ENCODE assay signal across 8 mouse cellular contexts in the genomic region with DNA sequence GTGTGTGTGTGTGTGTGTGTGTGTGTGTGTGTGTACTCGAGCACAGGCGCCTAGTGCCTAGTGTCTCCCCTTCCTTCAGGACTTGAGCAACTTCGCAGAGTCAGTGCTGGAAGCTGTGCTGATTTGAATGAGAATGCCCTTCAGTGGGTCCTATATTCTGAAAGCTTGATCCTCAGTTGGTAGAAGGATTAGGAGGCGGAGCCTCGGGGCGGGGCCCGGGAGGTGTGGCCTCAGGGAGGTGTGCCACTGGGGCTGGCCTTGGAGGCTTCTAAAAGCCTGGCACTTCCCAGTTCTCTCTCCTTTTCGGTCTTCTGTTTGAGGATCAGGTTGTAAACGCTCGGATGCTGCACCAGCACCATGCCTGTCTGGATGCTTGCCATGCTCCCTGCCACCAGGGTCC. TPM values are rescaled to one million over a fixed set of nuclear protein-coding genes. Genes with fewer than 3 reads are reported as not detected.
DNase-seq lines count a peak whose midpoint lies in the region; ATAC-seq and TF ChIP-seq lines count a peak whose summit lies in the region.

No protein-coding gene starts in this region.

- H3K4me1 ChIP-seq in intestine, embryonic 14.5 days (replicated peaks; ENCODE audit: control insufficient read depth, insufficient read depth, low read length): no peaks in the 10 kb centered on the region
- H3K4me1 ChIP-seq in stomach, postnatal 0 days (replicated peaks; ENCODE audit: control insufficient read depth, insufficient read depth): no peaks in the 10 kb centered on the region
- H3K4me1 ChIP-seq in heart, embryonic 10.5 days: peaks cover 30% of the 10 kb centered on the region

- no peak for TF ChIP-seq EP300 in stomach, postnatal 0 days (optimal IDR thresholded peaks at IDR 0.05)

- no peak overlapping the region for H3K4me2 ChIP-seq in intestine, embryonic 14.5 days (ENCODE audit: low read length)
- H3K4me2 ChIP-seq in stomach, postnatal 0 days (replicated peaks; ENCODE audit: low read depth): no peak overlapping the region

- H3K36me3 ChIP-seq in intestine, embryonic 14.5 days (ENCODE audit: control insufficient read depth, insufficient read depth, low read length): no peaks in the 10 kb centered on the region
- no peaks in the 10 kb centered on the region for H3K36me3 ChIP-seq in stomach, postnatal 0 days (ENCODE audit: control insufficient read depth, insufficient read depth, low read length)
- H3K36me3 ChIP-seq in heart, embryonic 10.5 days: no peaks in the 10 kb centered on the region

- 0 out of 2 replicates have a peak, but pooled peaks have one; percentile 49 for ATAC-seq in intestine, embryonic 14.5 days (replicated peaks; ENCODE audit: low FRiP score, low TSS enrichment, low read depth)
- peak; percentile 65 for ATAC-seq in stomach, postnatal 0 days (ENCODE audit: low FRiP score, low TSS enrichment)

- TF ChIP-seq CTCF in stomach, postnatal 0 days (IDR thresholded peaks at IDR 0.05; ENCODE audit: low read depth): no peak

- DNase-seq in ovary, postnatal 36 days (ENCODE audit: low spot score): peak; percentile 54
- DNase-seq in ovary, adult 18-20 months (ENCODE audit: low spot score): no peak
- peak; percentile 84 for DNase-seq in embryo, embryonic 10.5 days (ENCODE audit: low spot score)
- peak; percentile 75 for DNase-seq in intestine, embryonic 14.5 days (ENCODE audit: low spot score)
- DNase-seq in lung, postnatal 10 days: peak; percentile 65
- peak; percentile 87 for DNase-seq in stomach, postnatal 0 days (ENCODE audit: low spot score)
- DNase-seq in heart, embryonic 10.5 days (ENCODE audit: low spot score): no peak
- DNase-seq in cerebellum, adult 18-20 months: no peak

- no peaks in the 10 kb centered on the region for H3K27me3 ChIP-seq in intestine, embryonic 14.5 days (replicated peaks; ENCODE audit: control insufficient read depth, insufficient read depth, low read length)
- no peaks in the 10 kb centered on the region for H3K27me3 ChIP-seq in stomach, postnatal 0 days (ENCODE audit: control insufficient read depth, insufficient read depth, low read length)
- H3K27me3 ChIP-seq in heart, embryonic 10.5 days (ENCODE audit: insufficient read depth, poor library complexity, severe bottlenecking): peaks cover 71% of the 10 kb centered on the region

- no peak overlapping the region for H3K9ac ChIP-seq in intestine, embryonic 14.5 days (ENCODE audit: low read length)
- H3K9ac ChIP-seq in stomach, postnatal 0 days (ENCODE audit: low read length): no peak overlapping the region

- H3K9me3 ChIP-seq in intestine, embryonic 14.5 days (ENCODE audit: control insufficient read depth, low read length): no peaks in the 10 kb centered on the region
- H3K9me3 ChIP-seq in stomach, postnatal 0 days (ENCODE audit: control insufficient read depth, low read length): no peaks in the 10 kb centered on the region
- H3K9me3 ChIP-seq in heart, embryonic 10.5 days: no peaks in the 10 kb centered on the region

- WGBS in intestine, embryonic 14.5 days: 4% methylated on average over 10 of the region's 10 CpGs
- WGBS in stomach, postnatal 0 days: 3% methylated on average over 8 of the region's 10 CpGs
- WGBS in heart, embryonic 10.5 days: 6% methylated on average over 10 of the region's 10 CpGs

- H3K4me3 ChIP-seq in intestine, embryonic 14.5 days (ENCODE audit: low read depth, low read length): no peak overlapping the region
- H3K4me3 ChIP-seq in stomach, postnatal 0 days (ENCODE audit: low read depth, low read length): no peak overlapping the region
- H3K4me3 ChIP-seq in heart, embryonic 10.5 days: no peak overlapping the region

- no peak overlapping the region for H3K27ac ChIP-seq in intestine, embryonic 14.5 days (ENCODE audit: low read depth)
- no peak overlapping the region for H3K27ac ChIP-seq in stomach, postnatal 0 days (replicated peaks)
- H3K27ac ChIP-seq in heart, embryonic 10.5 days: no peak overlapping the region

RNA-seq across cellular contexts. Expression of gene Padi1, which starts 9.9 kb away (rescaled TPM):
- polyA plus RNA-seq in intestine, embryonic 14.5 days (2014; fragmentation: Nextera tagmentation; extraction: Ambion mirVana): 0.16 TPM in 1 of 2 replicates, not detected in the other
- polyA plus RNA-seq in stomach, postnatal 0 days (2015; fragmentation: Nextera tagmentation; extraction: Ambion mirVana): 1.3 and 2.1 TPM in 2 replicates
- 0.16 TPM in 2 replicates for polyA plus RNA-seq in heart, embryonic 10.5 days (2016; fragmentation: Nextera tagmentation; extraction: Ambion mirVana)

RNA-seq across cellular contexts. Expression of gene Padi3, which starts 25.2 kb away (rescaled TPM):
- 0.09 TPM in 1 of 2 replicates, not detected in the other for polyA plus RNA-seq in intestine, embryonic 14.5 days (2014; fragmentation: Nextera tagmentation; extraction: Ambion mirVana)
- polyA plus RNA-seq in stomach, postnatal 0 days (2015; fragmentation: Nextera tagmentation; extraction: Ambion mirVana): 0.02 TPM in 1 of 2 replicates, not detected in the other
- 0.87 and 0.96 TPM in 2 replicates for polyA plus RNA-seq in heart, embryonic 10.5 days (2016; fragmentation: Nextera tagmentation; extraction: Ambion mirVana)

Comparison
In these comparisons a context has a peak if more than half of its experiments do, and no peak if none do; other contexts are left out.
1. DNase-seq: peak in ovary, postnatal 36 days (single experiment), embryo, embryonic 10.5 days (single experiment), intestine, embryonic 14.5 days (single experiment), lung, postnatal 10 days (single experiment) and stomach, postnatal 0 days (single experiment); none in ovary, adult 18-20 months (single experiment), heart, embryonic 10.5 days (single experiment) and cerebellum, adult 18-20 months (0 of 2).